Mouse (Mus musculus) central nervous system, embryonic 18 days (tissue): Measurements from ENCODE around the gene Smim11. TPM values are rescaled to one million over a fixed set of nuclear protein-coding genes. Genes with fewer than 3 reads are reported as not detected.

ENCODE experiments used
- polyA plus RNA-seq: library from polyadenylated mRNA; depleted of rRNA; stranded (reverse); fragments of >200 nt; gene quantifications from 2 replicates; pipeline ENCODE4 v1.2.3, GENCODE M21; 2012; rRNA removed

Gene Smim11
- 34.4 and 36.2 TPM in 2 replicates for polyA plus RNA-seq

GRCm38 (mm10) chr16:92300649-92301411 lies at the start of gene Smim11:
Gene Smim11 (plus strand): TSS chr16:92301286.

GRCm38 (mm10) chr16:92292101-92292500 lies 9.0 kb upstream of the Smim11 start, which contains the start of gene Kcne2:
Gene Kcne2 (plus strand): TSS chr16:92292389.

GRCm38 (mm10) chr16:92321341-92321740 lies 20.3 kb downstream of the Smim11 start, which contains the start of gene Fam243:
Gene Fam243 (minus strand): TSS chr16:92321441.

GRCm38 (mm10) chr16:92359229-92359628 lies 58.1 kb downstream of the Smim11 start, which contains the start of gene Kcne1:
Gene Kcne1 (minus strand): TSS chr16:92359468.

Other genes starting within 250 kb of the Smim11 start
- gene Mrps6, start 243.0 kb upstream of the Smim11 start, polyA plus RNA-seq, result 106 and 112 TPM in 2 replicates
- gene Gm49711, start 243.0 kb upstream of the Smim11 start, polyA plus RNA-seq, result 0.41 and 0.49 TPM in 2 replicates
- 6.1 and 7.5 TPM in 2 replicates for gene Slc5a3, start 243.0 kb upstream of the Smim11 start, polyA plus RNA-seq
- gene Kcne2, start 8.9 kb upstream of the Smim11 start, polyA plus RNA-seq, result 3.0 and 8.5 TPM in 2 replicates
- gene Fam243, start 20.2 kb downstream of the Smim11 start, polyA plus RNA-seq, result 0.03 and 0.12 TPM in 2 replicates
- gene Kcne1, start 58.2 kb downstream of the Smim11 start, polyA plus RNA-seq, result 0.05 and 0.07 TPM in 2 replicates
- 63.9 and 64.5 TPM in 2 replicates for gene Rcan1, start 169.6 kb downstream of the Smim11 start, polyA plus RNA-seq
- gene Clic6, start 184.4 kb downstream of the Smim11 start, polyA plus RNA-seq, result 2.5 and 5.0 TPM in 2 replicates